Mouse (Mus musculus) adrenal gland, postnatal 10 days (tissue): ENCODE measurements at regions not wholly inside any gene's neighbourhood (a gene's known extent, or its start where the extent isn't known, plus 50 kb on each side); places are given as distances from the start of the nearest gene placed in this dataset.
A peak's percentile ranks its signal among the peaks of the same experiment; 100 is the strongest.

Experiments
- DNase-seq: peaks from one replicate; pipeline ENCODE4 v3.0.0; 2021; ENCODE audit warnings: mixed read lengths

- DNase-seq: no peak
These were observed 101.1 kb upstream of the Ccnd1 start for GRCm38 (mm10) chr7:145040871-145041270.

DNA sequence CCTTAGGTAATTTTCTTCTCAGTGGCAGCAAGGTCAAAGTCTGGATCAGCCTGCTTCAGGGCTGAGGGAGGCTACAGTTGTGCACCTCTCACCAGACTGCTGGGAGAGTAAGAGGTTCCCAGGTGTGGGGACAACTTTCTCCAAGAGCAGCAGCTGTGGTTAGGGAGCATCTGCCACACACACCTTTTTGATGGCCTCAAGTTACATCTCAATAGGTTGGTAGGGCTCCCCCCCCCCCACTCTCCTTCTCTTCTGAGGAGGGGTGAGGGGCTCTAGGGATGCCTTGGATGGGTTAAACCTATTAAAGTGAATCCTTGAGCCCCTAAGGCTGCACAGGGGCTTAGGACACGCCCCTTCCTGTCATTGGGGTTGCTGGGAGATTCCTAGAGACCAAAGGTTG, 94.7 kb upstream of the Ccnd1 start:
- DNase-seq: no peak

- no peak for DNase-seq
These were observed 91.5 kb upstream of the Ccnd1 start for GRCm38 (mm10) chr7:145031275-145031674.

GRCm38 (mm10) chr7:145030635-145031141, 91.0 kb upstream of the Ccnd1 start:
- peak; percentile 86 for DNase-seq

- peak; percentile 44 for DNase-seq
These were observed 89.9 kb upstream of the Ccnd1 start for GRCm38 (mm10) chr7:145029622-145030021.

- no peak for DNase-seq
These were observed 89.4 kb upstream of the Ccnd1 start for GRCm38 (mm10) chr7:145029124-145029523.

GRCm38 (mm10) chr7:145027061-145027460, 87.3 kb upstream of the Ccnd1 start:
- no peak for DNase-seq

DNA sequence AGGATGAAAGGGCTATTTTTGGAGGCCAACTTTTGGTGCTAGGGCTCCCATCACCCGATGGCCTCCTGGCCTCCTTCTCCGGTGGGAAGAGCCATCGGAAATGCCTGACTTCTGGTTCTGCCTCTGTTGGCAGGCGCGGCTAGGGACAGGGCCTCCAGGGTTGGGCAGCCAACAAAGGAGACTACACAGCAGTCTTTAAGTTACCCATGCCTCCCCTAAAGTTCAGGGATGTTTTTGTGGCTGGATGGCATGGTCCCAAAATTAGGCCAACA, 86.2 kb upstream of the Ccnd1 start:
- peak; percentile 27 for DNase-seq

- peak; percentile 48 for DNase-seq
These were observed 85.7 kb upstream of the Ccnd1 start for GRCm38 (mm10) chr7:145025186-145026013.

- DNase-seq: no peak
These were observed 84.9 kb upstream of the Ccnd1 start for GRCm38 (mm10) chr7:145024651-145025050.

GRCm38 (mm10) chr7:145019137-145019536, 79.4 kb upstream of the Ccnd1 start:
- DNase-seq: no peak

DNA sequence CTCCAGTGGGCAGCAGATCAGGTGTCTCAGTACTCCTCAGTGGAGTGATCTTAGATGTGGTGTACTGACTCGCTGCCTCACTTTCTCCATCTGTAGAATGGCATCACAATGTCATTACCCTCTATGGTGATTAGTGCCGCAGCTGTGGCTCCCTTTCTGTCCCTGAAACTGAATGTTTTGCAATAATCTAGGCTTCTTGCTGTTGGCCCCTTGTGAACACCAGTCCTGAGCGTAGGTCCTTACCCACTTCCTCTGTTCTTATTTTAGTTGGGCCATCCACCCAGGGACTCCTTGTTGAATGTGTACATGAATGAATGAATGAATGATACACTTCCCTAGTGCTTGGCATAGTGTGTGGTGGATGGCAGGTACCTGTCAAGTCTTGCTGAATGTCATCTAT, 78.4 kb upstream of the Ccnd1 start:
- no peak for DNase-seq

GRCm38 (mm10) chr7:145015463-145016085, 75.8 kb upstream of the Ccnd1 start:
- peak; percentile 34 for DNase-seq

- no peak for DNase-seq
These were observed 71.0 kb upstream of the Ccnd1 start for GRCm38 (mm10) chr7:145010757-145011156.

GRCm38 (mm10) chr7:145010004-145010403, 70.3 kb upstream of the Ccnd1 start:
- DNase-seq: no peak

DNA sequence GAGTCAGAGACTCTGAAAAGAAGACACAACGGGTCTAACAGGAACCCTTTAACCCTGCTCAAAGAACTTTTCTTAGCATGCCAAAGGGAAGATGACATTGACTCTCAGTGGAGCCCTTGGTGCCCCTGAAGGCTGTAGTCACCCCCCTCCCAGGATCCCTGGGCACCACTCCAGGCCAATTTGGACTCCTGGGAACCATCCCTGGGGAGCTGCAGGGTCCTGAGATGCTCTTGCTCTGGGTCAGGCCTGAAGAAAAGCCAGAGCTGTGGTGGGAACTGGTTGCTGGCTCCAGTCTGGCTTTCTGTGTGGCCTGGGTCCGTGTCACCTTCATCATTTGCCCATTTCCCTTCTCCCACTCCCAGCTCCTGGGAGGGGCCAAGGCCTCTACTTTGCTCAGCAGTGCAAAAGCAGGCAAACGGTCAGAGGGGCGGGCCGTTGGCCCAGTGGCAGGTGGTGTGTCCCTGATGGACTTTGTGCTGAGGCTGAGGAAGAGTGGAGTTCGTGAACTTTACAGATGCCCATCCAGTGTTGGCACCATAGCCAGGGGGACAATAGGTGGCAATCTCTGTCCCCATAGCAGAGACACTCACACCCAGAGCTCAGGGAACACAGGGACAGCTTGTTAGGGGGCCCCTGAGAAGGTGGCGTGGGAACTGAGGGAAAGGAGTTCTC, 69.1 kb upstream of the Ccnd1 start:
- DNase-seq: no peak

DNA sequence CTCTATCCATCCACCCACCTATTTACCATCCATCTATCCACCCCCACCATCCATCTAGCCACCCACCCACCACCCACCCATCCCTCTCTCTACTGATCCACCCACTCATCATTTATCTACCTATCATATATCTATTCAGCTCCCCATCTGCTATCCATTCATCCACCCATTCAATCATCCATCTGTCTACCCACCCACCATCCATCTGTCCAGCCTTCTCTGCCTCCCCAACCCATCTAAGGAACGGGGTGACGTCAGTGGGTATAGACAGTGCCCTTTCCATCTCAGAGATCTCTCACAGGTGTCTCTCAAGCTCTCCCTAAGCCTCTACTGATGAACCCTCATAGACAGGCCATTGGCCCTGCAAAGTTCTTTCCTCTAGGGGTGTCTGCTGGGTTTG, 67.5 kb upstream of the Ccnd1 start:
- DNase-seq: no peak

- DNase-seq: no peak
These were observed 61.9 kb upstream of the Ccnd1 start for GRCm38 (mm10) chr7:145001503-145002084.

DNA sequence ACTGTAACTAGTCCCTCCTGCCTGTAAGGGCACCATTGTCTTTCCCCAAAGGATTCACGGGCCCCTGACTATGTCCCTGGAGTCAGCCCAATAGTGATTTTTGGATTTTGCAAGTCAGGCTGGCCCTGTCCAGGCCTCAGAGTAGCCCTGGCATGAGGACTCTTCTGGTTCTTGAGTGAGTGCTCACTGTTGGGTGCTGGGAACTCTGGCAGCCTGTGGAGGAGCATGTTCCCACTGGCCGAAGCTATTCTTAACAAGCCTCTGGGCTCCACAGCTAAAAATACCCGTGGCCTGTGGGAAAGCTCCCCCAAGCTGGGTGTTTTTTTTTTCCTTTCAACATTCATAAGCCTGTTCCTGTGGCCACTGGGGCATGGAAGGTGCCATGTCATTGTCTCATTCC, 60.0 kb upstream of the Ccnd1 start:
- peak; percentile 52 for DNase-seq

DNA sequence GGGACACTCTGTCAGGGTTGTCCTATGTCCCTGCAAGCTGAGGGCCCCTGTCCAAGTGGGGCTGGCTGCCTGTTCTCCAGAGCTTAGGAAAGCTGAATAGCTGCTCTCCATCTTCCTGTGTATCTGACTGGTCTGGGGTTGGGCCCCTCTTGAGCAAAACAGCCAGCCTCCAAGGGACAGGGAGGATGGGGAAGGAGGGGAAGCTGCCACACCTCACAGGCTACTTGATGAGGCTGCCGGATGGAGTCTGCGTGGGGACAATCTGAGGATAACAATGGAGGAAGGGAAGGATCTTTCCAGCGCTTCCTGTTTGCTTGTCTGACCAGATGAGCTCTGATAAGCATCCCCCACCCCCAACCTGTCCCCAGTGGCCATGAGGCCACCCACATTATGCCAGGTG, 57.1 kb upstream of the Ccnd1 start:
- DNase-seq: no peak

DNA sequence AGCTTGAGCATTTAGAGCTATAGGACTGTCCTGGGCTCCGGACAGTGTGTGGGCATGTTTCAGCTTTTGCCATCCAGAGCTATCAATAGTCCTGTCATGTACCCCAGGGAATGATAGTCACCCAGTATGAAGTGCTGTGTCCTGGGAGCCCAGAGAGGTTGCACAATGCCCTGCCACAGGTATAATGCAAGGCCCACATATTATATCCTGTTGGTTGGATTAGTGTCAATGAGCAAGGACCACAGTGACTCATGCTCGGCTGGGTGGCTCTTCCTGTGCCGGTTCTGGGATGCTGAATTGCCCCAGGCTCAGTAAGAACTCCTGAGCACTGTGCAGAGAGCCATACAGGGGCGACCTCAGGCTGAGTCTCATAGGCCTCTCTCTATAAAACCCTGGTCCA, 54.5 kb upstream of the Ccnd1 start:
- DNase-seq: no peak

GRCm38 (mm10) chr7:144993566-144993965, 53.8 kb upstream of the Ccnd1 start:
- no peak for DNase-seq

DNA sequence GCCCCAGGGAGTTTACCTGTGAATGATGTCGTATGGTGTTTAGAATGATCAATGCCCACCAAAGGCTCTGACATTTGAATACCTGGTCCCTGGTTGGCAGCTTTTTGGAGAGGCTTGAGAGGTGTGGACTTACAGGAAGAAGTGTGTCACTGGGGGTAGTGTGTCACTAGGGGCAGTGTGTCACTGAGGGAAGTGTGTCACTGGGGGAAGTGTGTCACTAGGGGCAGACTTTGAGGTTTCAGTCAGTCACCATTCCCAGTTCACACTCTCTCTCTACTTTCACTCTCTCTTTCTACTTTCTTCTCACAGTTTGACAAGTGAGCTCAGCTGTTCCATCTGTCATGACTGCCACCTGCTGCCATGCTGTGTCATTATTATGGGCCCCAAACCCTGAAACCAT, 52.0 kb upstream of the Ccnd1 start:
- no peak for DNase-seq
